Mouse (Mus musculus) erythroblast, adult 5-6 weeks (primary cell): ENCODE results near the gene Rpl9-ps6. TPM values are rescaled to one million over a fixed set of nuclear protein-coding genes. Genes with fewer than 3 reads are reported as not detected.
"Not testable (repeated sequence)": the region's sequence is repeated elsewhere in the genome, so short reads cannot be mapped to it uniquely, and the experiment has no call there.

Source experiments
- ATAC-seq: replicated peaks from 2 replicates; pipeline ENCODE4 v1.8.0; 2016; ENCODE audit warnings: moderate number of reproducible peaks, mild to moderate bottlenecking, moderate TSS enrichment, inconsistent platforms; ENCODE audit not compliant: poor library complexity, low FRiP score, severe bottlenecking
- total RNA-seq, 2 experiments: library from RNA; stranded (forward) in 1 of 2; stranded (reverse) in 1 of 2; fragments of 150-400 nt in 1 of 2; fragments of 200-764, 138-1000 nt in 1 of 2; gene quantifications; 2 replicates each; pipeline versions ENCODE4 v1.2.3 to v1.2.4; 2015 to 2017; ENCODE audit warnings: low replicate concordance in 2 of 2

The Rpl9-ps6 gene
- total RNA-seq, 2 experiments from 2014 or later = 10.4 to 59.9 TPM

DNA sequence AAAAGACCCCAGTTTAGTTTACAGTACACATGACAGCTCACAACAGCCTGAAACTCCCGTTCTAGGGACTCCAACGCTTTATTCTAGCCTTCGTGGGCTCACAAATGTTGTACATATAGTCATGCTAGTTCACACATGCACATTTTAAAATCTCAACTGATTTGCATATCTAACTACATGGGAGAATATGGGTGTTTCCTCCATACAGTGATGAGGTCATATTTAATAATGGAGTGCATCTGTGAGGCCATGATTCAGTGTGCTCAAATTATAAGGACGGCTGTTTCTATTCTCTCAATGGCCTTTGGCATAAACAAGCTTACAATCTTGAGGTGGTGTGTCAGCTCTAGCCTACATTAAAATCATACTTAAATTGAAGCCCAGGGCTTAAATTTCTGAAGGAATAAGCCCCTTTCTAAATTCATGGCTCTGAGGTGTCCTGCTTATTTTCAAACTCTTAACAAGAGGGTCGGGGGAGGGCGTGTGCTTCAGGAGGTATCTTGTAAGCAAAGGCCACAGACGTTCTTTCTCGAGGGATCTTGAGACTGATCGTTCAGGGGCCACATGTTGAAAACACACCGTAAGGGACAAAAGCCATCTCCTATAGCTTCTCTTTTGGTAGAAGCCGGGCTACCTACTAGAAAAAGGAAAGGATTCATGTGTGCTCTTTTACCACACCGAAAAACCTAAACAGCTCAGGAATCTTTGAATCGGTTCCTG lies 18.7 kb upstream of the Rpl9-ps6 start:
- ATAC-seq = no peak

- no peak for ATAC-seq
Observed at GRCm38 (mm10) chr19:32481511-32481910, 15.1 kb upstream of the Rpl9-ps6 start.

DNA sequence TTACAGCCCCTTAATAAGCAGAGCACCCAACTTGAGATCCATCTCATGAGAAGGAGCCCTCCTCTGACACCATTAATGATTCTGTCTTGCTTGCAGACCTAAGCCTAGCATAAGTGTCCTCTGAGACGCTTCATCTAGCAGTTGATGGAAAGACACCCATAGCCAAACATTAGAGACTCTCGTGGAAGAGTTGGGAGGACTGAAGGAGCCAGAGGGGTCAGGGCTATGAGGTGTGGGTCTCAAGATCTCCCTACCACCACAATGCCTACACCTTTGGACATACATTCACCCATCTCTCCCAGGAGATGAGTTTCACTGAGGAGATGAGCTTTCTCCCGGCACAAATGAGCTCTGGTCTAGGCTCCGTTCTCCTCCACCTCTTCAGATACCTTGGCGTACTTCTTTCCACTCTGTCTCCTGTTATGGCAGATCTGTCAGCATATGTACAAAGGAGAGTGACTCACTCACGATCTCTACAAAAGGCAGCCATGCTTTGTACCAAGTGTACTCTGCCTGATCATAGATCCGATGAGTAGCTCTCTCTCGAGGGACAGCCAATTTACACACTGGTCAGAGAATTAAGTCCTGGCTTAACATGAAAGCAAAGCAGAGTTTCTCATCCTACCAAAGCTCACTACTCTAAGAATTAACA lies 14.5 kb upstream of the Rpl9-ps6 start:
- ATAC-seq = no peak

DNA sequence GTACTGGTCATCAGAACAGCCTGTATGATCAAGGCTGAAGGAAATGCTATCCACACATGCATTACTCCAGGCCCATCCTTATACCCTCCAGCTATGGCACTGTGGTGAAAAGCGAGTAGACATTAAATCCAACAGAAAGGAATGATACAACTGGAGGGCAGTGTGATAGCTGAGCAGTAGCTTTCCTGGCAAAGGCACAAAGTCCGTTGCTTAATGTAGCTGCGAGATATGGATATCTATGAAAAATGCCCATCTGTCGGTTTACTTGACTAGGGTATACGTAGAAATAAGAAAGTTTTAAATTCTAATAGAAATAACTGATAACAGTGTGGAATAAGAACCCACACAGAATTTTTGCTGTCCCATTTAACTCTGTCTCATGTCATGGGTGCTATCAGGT lies 13.9 kb upstream of the Rpl9-ps6 start:
- peak; percentile 45 for ATAC-seq

- peak; percentile 39; the same call in 1 of the 2 replicates for ATAC-seq
Observed at GRCm38 (mm10) chr19:32476712-32477052, 10.3 kb upstream of the Rpl9-ps6 start.

GRCm38 (mm10) chr19:32476016-32476711 lies 9.8 kb upstream of the Rpl9-ps6 start:
- ATAC-seq = peak; percentile 72

DNA sequence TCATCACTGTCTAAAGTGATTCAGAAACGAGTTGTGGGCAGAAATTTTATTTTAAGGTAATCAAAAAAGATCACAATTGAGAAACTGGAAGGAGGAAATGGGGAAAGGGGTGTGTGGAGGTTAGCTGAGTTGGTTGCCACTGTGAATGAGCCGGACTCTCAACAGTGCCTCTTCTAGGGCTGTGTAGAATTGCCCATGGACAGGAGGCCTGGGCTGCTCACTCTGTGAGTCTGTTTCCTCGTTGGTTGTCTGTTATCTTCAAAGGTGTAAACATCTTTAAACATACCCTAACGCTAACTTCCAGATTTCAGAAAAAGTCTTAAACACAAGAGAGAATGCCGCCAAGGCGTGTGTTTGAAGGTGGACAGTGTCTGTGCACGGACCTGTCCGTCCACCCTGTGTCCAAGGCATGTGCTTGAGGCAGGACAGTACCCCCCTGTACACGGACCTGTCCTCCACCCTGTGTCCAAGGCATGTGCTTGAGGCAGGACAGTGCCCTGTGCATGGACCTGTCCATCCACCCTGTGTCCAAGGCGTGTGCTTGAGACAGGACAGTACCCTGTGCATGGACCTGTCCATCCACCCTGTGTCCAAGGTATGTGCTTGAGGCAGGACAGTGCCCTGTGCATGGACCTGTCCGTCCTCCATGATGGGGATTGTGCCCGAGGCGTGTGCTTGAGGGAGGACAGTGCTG lies 4.3 kb upstream of the Rpl9-ps6 start:
- peak; percentile 27; the same call in 1 of the 2 replicates for ATAC-seq

- peak; percentile 86 for ATAC-seq
Observed at GRCm38 (mm10) chr19:32470059-32470497, 3.7 kb upstream of the Rpl9-ps6 start.

- no peak for ATAC-seq
Observed at GRCm38 (mm10) chr19:32467325-32467724, 947 bp upstream of the Rpl9-ps6 start.

DNA sequence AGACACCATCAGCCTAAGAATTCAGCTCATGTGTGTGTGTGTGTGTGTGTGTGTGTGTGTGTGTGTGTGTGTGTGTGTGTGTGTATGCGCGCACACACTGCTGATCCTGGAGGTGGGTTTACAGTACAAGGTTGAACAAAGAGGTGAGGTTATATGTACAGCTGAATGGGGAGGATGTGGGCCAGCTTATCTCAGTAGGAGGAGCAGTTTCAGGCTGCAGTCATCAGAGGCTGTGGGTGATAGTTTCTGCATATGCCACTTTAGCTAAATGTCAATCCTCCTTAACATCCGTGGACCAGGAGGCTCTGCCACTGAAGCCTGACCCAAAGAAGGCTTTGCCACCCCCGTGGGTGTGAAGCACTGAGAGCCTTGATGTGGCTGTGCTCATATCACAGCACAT lies 1.1 kb downstream of the Rpl9-ps6 start:
- ATAC-seq = no peak

- ATAC-seq = no peak
Observed at GRCm38 (mm10) chr19:32463037-32463436, 3.3 kb downstream of the Rpl9-ps6 start.

GRCm38 (mm10) chr19:32457631-32458030 lies 8.7 kb downstream of the Rpl9-ps6 start:
- ATAC-seq = not testable (repeated sequence)

DNA sequence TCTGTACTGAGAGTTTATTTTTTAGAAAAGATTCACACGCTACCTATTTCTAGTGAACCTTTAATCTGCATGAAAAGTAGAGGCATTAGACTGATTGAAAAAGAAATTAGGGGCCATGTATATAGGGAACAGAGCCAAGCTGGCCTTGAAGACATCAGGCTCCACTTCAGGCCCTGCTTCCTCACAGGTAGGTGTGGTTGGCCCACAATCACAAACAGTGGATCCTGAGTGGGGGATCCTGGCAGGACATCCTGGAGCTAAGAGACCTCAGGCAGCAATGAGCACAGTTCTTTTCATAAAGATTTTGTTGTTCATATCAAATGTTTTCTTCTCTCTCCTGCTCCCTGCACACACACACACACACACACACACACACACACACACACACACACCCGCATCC lies 9.6 kb downstream of the Rpl9-ps6 start:
- ATAC-seq = no peak

- ATAC-seq = no peak
Observed at GRCm38 (mm10) chr19:32452231-32452630, 14.1 kb downstream of the Rpl9-ps6 start.

DNA sequence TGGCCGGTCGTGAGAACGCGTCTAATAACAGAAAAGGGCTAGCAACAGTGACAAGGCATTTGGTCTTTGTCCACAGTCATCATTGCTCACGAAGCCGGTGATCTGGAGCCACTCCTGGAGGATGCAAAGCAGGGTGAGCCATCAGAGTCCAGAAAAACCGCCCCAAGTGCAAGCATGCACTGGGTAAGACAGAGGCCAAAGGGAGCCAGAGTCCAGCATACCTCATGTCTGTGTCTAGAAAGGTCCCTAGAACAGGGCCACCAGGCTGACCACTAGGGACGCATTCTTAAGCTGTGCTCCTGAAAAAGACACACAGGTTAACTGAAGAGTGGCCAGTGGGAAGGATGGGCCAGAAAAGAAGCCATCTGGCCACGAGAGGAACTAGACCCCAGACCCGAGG lies 17.4 kb downstream of the Rpl9-ps6 start:
- ATAC-seq = no peak

DNA sequence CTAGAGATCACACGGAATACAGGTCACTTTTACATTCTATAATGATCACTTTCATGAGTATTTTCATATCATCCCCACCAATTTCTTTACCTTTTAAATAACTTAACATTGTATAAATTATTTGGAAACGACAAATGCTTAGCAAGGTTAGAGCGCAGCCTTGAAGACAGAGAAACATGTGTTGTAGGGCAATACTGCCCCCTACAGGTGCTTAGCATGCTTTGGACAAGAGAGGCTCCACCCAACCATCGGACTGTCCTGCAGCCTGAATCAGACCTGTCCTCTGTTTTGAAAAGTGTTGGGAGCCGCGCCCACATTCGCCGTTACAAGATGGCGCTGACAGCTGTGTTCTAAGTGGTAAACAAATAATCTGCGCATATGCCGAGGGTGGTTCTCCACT lies 24.8 kb downstream of the Rpl9-ps6 start:
- ATAC-seq = no peak

DNA sequence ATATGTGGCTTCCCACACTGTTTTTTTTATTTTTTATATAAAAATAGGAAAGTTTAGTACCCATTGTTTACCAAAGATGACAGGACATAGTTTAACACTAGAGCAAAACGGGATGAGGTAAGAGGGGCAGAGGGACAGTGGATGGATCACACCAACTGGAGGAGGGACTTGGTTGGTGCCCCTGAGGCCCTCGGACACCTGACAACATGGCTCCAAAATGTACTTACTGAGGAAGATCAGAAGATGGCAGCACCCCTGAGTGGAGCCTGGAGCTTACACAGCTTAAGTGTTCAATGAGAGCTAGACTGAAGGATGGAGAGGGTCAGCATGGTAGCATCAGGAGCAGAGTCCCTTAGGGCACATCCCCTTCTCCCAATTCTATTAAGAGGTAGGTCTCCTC lies 27.0 kb downstream of the Rpl9-ps6 start:
- peak; percentile 57 for ATAC-seq

DNA sequence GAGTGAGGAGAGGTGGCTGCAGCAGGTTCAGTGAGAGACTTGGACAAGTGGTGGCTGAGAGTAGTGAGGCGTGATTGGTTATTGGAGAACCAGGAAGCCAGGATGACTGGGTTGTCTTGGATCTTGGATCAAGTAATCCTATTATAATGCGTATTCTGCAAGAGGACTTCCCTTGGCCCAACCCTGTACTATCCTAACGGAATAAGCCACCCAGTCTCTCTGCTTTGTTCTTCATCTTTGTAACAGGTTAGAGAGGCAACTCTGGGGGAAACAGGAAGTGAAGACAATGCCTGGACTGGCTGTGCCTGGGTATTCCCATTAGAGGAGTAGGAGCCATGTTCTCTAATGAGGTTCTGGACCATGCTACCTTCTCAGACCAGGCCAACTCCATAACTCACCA lies 40.5 kb downstream of the Rpl9-ps6 start:
- no peak for ATAC-seq

DNA sequence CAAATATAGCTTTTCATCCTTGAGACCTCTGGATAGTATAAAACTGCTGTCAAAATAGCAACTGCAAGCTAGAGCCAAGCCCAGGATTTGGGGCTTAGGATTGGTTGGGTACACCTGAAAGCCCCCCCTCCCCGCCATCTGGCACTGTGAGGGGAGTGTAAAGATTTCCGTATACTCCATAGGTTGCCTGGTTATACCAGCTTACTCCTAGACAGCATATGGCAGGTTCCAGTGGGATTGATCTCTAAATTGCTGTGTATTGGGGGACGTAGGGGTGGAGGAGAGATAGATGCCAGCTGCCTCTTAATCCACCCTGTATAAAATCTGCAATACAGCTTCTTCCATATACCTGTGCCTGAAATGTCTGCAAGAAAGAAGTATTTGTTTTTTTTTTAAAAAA lies 41.7 kb downstream of the Rpl9-ps6 start:
- no peak for ATAC-seq

GRCm38 (mm10) chr19:32419069-32419468 lies 47.3 kb downstream of the Rpl9-ps6 start:
- no peak for ATAC-seq
